Mouse (Mus musculus) spleen, postnatal 4 days (tissue): Measurements from ENCODE around the gene Cd274.

Experiments used
- DNase-seq, 2 experiments: peaks; one replicate each; pipeline ENCODE4 v3.0.0; 2022; ENCODE audit warnings: low spot score in 2 of 2

Cd274 gene

DNA sequence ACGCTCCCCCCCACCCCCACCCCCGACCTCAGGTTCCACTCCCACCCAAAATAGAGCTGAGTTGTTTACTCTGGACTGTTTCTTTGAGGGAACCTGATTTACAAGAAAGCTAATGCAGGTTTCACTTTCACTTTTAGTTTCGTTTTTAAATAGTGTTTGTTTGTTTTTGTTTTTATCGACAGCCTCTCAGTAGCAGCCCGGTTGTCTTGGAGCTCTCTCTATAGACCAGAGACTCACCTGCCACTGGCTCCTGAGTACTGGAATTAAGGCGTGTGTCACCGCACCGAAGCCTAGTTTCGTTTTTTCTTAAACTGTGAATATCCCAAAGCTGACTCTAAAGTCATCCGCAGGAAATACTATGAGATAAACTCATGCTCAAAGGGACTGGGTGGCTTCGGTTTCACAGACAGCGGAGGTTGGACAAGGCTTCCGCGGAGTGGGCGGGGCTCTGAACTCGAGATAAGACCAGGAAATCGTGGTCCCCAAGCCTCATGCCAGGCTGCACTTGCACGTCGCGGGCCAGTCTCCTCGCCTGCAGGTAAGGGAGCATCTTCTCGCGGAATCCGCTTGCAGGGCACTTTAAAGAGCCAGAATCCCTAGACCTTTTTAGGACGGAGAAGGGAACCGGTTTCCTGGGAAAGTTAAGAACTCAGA, at the start of gene Cd274, which contains the start of gene Plgrkt:
TSS of gene Cd274 (plus strand) at position 487 of the 654 bp plus-strand sequence.
TSS of gene Plgrkt (minus strand) at position 422 of the 654 bp plus-strand sequence.
- peak; percentile 86 to 92 for DNase-seq

DNA sequence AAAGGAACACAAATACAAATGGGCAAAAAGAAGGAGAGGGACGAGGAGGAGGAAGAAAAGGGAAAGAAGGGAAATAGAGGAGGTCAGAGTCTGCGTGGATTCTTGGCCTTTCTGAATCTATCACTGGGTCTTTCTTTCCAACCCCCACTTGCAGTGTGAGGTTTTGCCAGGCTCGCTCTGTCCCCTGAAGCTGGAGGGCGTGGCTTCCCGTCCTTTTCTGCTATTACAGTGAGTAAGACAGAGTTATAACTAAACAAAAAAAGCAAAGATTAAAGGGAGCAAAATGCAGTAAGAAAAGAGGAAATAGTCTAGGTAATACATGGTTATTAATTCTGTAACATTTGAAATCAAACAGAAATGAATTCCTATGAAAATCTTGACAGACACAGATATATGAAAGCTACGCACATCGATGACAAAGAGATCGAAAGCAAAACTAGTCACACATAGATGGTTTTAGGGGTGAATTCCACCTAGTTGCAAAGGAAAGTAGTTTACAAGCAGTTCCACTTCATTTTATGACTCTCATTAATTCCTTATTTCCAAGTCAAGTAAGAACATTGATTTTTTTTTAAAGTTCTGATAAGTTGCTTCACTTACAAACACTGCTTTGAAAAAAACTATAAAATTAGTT, 43.7 kb upstream of the Cd274 start:
- no peak for DNase-seq

DNA sequence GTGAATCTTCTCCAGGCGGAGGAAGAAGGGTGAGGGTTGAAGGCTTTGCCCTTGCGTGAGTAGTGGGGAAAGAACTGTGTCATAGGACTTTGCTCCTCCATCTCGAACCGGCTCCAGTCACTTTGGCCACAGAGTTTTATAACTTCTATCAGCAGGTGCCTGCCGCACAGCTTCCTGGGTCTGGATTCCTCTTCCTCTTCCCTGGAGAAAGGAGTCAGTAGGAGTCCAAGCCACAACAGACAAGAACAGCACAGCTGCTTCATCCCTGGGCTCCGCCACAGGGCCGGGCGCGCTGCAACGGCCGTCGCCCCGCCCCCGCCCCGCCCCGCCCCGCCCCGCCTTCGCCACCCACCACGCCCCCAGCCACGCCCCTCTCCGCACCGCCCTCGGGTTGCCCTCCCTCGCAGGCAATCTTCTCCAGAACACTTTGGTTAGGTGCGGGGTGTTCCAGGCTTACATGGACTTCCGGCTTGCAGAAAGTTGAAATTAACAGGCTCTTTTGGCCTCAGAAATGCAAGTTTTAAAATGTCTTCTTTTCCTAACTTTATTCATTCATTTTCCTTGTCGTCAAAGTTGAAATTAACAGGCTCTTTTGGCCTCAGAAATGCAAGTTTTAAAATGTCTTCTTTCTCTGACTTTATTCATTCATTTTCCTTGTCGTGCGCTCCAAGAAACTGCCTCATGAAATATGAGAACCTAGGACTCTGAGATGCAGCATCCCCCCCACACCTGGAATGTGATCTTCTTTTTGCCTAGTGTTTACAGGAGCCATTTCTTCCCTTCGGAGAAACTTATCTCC, 42.0 kb upstream of the Cd274 start, which contains the start of gene Insl6:
TSS of gene Insl6 (minus strand) at position 304 of the 799 bp plus-strand sequence.
- peak; percentile 80 to 92 for DNase-seq

DNA sequence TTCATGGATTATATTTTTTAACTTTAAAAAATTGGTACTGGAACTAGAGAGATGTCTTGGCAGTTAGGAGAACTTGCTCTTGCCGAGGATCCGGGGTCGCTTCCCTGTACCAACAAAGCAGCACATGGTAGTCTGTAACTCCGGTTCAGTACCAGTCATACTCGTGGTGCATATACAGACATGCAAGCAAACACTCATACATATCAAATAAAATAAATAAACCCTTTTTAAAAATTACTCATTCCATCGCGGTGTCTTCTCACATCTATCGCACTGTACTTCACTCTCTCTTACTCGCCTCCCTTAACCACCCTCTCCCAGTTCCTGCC, 41.4 kb upstream of the Cd274 start:
- DNase-seq = no peak

DNA sequence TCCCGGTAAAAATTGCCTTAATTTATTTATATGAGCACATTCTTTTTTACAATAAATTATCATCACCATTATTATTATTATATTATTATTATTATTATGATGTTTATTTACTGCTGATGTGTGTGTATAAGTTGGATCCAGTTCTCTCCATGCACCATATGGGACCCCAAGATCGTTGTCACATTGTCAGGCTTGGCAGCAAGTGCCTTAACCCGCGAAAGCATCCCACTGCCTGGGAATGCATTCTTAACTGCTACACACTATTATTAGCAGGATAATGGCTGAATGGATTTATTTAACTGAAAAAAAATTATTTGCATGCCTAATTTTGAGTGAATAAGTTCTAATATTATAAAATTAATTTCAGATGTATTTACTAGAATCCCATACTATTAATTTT, 40.9 kb upstream of the Cd274 start:
- DNase-seq = no peak

DNA sequence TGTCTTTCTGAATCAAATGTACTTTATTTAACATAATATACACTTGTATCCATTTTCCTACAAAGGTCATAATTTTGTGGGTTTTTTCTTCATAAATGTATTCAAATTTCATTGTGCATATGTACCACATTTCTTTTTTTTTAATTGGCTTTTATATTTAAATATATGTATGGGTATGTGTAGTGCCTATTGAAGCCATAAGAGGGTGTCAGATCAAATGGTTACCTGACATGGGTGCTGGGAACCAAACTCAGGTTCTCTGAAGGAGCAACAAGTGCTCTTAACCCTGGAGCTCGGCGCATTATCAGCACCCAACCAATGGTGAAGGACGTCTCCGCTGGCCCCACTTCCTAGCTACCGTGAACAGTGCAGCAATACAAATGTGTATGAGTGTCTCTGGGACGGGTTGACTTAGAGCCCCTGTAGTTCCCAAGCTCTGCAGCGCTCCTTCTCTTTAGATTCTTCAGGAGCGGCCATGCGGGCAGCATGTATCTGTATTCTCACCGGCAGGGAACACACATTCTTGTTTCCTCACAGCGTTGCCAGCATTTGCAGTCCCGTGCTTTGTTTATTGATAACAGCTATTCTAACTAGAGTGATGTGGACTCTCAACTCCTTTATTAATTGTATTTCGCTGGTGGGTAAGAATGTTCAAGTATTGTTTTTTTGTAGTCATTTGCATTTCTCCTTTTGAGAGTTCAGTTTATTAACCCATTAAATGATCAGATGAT, 40.3 kb upstream of the Cd274 start:
- DNase-seq = no peak

DNA sequence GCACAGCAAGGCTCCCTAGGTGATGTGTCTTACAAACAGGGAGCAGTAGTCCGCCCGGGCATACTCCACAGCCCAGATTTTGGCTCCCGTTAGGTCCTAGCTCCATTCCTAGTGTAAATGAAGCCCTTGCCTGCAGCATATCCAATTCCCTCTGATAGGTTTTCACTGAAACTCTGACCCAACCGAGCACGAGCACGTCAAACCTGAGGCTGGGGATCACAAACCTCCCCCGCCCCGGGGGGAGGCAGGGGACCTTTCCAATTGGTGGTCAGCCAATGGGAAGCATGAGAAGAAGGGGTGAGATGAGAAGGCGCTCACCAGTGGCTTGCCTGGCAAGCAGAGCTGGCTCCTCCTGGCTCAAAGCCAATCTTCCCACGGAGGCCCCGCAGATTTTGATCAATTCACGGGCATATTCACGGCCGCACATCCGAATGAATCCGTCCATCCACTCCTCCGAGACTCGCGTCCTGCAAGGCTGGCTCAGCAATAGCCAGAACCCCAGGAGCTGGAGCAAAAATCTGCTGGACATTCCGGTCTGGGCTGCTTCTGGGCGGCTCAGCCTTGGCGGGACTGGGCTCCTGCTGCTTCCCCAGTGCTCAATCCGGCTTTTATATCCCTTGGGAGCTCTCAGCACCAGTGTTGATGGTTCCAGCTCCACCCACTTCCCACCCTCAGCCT, 33.0 kb upstream of the Cd274 start, which contains the start of gene Rln1:
TSS of gene Rln1 (minus strand) at position 603 of the 678 bp plus-strand sequence.
- no peak for DNase-seq

DNA sequence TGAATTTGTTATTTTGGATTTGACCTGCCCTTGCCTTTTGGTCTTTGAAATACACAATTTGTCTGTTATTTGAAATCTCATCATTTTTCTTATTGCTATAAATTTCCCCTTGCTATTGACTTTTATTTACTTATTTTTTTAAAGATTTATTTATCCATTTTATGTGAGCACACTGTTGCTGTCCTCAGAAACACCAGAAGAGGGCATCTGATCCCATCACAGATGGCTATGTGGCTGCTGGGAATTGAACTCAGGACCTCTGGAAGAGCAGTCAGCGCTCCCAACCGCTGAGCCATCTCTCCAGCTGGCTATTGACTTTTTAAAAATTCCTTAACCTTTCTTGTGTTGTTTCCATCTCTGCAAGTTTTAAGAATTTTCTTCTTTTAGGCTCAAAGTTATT, 30.6 kb upstream of the Cd274 start:
- DNase-seq = no peak

DNA sequence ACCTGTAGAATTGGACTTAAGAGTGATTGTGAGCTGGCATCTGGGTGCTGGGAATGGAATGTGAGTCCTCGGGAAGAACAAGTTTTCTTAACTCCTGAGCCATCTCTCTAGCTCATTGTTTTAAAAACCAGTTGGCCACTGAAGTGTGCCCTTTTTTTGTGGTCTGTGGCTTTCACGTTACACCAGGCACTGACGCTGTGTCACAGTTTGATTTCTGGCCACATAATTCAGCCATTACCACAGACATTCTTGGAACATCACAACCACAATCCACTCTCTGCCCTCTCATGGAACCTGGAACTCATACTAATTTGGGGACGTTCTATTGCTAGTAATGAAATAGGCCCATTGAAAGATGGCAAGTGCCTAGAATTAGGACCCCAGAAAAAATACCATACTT, 26.2 kb upstream of the Cd274 start:
- DNase-seq = no peak

DNA sequence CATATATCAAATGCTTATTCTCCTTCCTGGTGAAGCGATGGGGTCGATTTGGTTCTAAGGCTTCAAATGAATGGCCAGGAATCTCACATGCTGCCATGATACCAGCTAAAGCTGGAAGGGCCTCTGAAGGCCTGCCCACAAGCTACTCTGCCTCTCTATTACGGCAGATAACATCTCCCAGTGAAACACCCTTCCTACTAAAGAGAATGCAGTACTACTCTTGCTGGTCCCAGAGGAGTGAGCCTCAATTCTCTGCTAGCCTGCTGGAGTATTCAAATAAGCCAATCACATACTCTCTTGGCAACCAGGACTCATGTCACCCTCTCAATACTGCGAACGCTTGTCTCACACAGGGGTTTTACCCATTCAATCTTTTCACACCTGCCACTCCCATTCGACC, 25.0 kb upstream of the Cd274 start:
- no peak for DNase-seq

DNA sequence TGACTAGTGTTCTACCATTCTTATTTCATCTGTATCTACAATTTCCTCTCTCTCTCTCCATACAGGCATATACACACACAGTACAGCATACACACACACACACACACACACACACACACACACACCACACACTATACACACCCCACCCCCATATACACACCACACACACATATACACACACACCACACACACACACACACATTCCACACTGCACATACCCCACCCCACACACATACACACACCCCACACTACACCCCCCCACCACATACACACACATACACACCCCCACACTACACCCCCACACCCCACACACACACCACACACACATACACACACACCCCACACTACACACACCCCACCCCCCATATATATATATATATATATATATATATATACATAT, 22.4 kb upstream of the Cd274 start:
- DNase-seq = no peak

DNA sequence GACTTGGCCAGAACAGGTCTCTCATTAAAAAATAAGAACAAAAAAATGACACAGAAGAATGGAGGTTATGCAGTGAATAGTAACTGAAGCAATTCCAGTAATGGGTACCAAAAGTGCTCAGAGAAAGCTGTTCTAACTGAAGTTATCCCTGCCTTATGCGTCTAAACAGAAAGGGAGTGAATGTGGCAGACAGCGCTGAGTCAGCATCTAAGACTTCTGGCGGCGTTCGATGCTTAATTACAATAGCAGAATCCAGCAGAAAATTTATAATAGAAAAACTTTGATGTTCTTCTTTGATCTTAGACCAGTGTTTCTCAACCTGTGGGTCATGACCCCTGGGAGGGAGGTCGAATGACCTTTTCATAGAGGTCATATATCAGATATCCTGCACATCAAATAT, 21.6 kb upstream of the Cd274 start:
- DNase-seq = no peak

DNA sequence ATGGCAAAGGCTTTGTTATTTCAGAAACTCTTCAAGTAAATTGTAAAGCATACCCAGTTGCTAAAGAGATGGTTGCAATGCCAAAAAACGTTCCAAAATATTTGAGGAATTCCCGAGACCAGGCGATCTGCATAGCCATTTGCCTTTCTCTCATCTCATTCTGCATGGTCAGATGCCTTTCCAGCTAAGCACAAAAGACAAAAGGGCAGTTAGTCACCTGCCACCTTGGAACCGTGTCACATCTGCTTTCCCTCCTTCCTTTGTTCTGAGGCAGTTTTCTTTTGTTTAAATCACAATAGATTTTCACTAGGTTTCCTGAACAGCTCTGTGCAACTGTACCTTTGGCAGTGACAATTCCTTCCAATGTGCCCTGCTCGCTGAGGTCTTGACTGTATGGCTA, 16.3 kb upstream of the Cd274 start:
- DNase-seq = no peak

DNA sequence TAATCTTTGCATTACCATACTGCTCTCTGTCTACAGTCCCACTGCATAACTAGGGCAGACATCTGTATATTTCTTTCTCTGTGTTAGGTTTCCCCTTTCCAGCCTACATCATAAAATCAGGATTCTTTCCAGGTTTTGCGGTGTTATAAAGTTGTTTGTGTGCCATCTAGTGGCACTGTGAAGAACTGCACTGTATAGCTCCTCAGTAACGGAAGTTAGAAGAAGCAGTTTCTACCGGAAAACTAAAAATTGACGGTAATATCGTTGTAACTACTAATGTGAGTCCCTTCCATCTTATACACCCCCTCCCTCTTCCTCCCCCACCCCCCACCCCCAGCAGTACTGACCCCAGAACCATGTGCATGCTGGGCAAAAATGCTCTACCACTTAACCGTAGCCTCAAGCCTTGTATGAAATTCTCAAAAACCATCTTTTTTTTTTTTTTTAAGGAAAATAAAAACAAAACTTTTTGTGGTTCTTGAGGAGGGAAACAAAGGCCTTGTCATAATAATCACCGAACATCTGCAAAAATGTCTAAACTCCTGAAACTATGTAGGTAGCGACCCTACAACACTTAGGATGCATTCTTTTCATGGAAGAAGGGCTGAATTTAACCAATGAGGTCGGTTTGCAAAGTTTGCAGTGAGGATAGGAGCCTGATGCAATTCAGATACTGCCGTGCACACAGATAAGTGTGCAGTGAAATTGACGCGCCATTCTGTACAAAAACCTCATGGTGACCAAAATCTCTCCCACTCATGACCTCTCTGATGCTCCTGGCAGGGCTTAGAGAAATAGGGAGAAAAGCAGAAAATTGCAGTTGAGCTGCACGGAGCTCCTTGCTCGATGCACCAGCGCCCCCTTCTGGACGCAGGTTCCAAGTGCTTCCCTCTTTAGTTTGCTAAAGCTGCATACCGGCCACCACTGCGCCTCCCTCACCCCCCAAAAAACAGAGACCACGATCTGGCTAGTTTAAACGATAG, 12.1 kb upstream of the Cd274 start:
- DNase-seq = peak; percentile 92 to 98

DNA sequence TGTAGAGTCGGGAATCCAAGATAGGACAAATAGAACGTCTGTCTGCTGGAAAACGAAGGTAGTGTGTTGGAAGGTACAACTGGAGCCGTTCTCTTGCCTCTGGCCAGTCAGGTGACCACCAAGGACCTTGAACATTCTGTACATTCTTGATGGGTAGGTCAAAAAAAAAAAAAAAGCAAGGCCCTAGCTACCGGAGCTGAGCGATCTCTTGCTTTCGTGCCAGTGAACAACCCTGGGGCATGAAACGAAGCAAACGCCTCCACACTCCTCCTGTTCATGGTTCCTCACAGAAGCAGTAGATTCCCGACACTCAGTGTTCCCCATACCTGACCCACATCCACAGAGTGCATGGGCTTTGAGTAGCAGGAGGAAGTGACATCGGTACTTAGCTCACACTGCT, 11.0 kb upstream of the Cd274 start:
- no peak for DNase-seq

DNA sequence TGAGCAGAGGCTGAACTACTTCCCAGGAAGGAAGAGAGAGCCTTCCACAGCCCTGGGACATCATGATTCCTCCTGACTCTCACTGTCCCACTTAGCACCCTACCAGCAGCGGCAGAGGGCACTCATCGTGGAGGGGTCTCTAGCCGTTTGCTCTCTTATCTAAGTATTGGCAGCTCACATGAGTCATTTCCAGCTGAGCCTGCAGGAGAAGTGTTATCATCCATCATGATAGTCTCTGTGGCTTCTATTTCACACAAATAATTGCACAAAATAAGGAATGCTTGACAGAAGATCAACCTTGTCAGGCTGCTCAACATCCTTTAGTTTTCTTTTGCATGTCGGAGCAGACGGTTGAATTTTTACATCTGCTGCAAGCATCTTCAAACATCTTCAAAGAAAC, 7.0 kb upstream of the Cd274 start:
- no peak for DNase-seq

DNA sequence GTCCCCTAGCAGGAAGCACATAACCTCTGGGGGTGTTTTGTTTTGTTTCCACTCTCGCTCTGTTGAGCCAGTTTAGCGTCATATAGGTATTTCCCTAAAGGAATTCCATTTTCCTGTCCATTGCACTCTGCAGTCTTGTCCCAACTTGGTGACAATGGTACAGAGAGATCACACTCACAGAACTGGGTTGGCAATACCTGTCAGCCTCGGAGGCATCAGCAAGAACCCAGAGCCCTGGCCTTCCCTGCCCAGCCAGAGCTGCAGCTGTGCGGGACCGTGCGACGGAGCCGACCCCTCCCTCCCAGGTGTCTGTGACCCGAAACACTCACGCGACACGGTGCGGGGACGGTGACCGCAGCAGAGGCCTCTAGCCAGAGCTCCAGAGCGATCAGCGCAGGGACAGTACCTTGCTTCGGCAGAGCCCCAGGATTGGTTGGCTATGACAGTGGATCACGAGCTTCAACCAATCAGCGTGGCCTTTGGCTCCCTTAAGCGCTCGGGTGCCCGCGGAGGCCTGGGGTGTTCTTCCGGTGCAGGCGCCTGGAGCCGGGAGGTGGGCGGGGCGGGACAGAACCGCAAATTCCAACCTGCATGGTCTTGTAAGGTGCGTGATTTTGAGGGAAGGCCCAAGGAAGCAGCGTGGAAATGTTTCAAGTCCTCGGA, 5.7 kb upstream of the Cd274 start:
- DNase-seq = peak; percentile 87 to 92

DNA sequence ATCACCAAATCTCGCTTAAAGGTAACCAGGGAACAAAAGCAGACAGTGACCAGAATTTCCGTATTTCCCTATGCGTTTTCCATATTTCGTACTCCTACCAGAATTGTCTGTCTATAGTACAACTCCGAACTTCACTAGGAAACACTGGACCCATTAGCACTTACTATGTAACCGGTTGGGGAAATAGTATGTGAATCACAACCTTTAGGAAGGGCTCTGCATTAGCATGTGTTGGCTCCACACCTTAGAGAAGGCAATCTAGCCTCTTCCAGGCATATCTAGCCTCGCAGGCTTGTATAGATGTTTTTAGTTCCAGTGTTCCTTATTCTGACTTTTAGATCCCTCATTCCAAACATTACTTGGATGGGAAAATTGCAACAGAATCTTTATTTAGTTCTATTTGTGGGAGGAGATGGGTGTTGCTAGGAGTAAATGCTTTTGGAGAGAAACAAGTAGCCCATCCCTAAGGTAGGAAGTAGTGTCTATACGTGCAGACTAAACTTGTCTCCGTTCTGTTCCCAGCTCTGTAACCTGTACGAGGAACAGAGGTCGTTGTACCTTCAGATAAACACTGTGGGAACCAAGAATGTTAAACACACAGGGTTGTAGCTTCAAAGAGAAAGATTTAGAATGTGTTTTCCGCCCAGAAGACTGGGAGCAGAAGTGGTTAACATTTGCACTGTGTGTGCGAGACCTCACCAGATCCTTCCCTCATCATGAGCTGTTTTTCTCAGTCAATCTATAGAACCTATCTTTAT, 4.9 kb upstream of the Cd274 start:
- no peak for DNase-seq

DNA sequence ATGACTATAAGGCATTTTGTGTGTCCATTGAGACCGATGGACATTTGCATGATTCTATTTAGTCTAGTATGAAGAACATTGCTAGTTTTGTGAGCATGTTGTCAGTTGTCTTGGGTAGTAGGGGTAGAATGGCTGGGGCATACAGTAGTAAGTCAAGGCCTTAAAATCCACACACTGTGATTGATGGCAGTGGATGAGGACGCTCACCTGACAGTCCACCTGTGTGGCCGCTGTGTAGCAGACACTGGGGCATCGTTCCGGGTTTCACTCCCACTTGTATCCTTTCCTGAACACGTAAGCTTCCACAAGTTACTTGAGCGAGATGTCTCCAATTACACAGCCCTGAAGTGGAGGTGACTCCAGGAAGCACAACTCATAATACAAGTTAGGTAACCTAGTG, 3.7 kb upstream of the Cd274 start:
- no peak for DNase-seq
